Mouse (Mus musculus): ENCODE data around the gene Rabgap1. TPM values are rescaled to one million over a fixed set of nuclear protein-coding genes. Genes with fewer than 3 reads are reported as not detected.

Gene Rabgap1
- polyA plus RNA-seq, 1 experiment from 2014 or later: 22.3 TPM

GRCm38 (mm10) chr2:37566035-37566434 is 123.0 kb downstream of the Rabgap1 start:
- DNase-seq (ENCODE audit: low spot score) (no peak), ATAC-seq (no peak)
- H3K27ac ChIP-seq (ENCODE audit: low read length): no peak overlapping the region
- H3K36me3 ChIP-seq (ENCODE audit: insufficient read depth, low read length): peaks cover 24% of the 10 kb centered on the region; the same call in 1 of the 2 replicates
- H3K9me3 ChIP-seq (ENCODE audit: low read length): no peaks in the 10 kb centered on the region
- no peaks in the 10 kb centered on the region for H3K27me3 ChIP-seq (replicated peaks; ENCODE audit: insufficient read depth, low read length)
- H3K4me1 ChIP-seq (ENCODE audit: insufficient read depth, low read depth, low read length): no peaks in the 10 kb centered on the region
- 44% methylated on average over 1 of the region's 1 CpGs for WGBS
- no peak overlapping the region for H3K4me2 ChIP-seq (replicated peaks; ENCODE audit: low read depth, low read length)
- no peak overlapping the region for H3K4me3 ChIP-seq (ENCODE audit: low read depth, low read length)
- H3K9ac ChIP-seq (replicated peaks; ENCODE audit: low read depth): no peak overlapping the region
- no peak for TF ChIP-seq EP300 (IDR thresholded peaks at IDR 0.05)
- TF ChIP-seq CTCF (IDR thresholded peaks at IDR 0.05): no peak

GRCm38 (mm10) chr2:37569888-37570287 is 126.8 kb downstream of the Rabgap1 start:
- H3K36me3 ChIP-seq (ENCODE audit: insufficient read depth, low read length): no peaks in the 10 kb centered on the region
- ATAC-seq (no peak), DNase-seq (ENCODE audit: low spot score) (no peak)
- no peak overlapping the region for H3K27ac ChIP-seq (ENCODE audit: low read length)
- H3K4me1 ChIP-seq (ENCODE audit: insufficient read depth, low read depth, low read length): no peaks in the 10 kb centered on the region
- TF ChIP-seq EP300 (IDR thresholded peaks at IDR 0.05) (no peak), CTCF (IDR thresholded peaks at IDR 0.05) (no peak)
- H3K9me3 ChIP-seq (ENCODE audit: low read length): no peaks in the 10 kb centered on the region
- H3K9ac ChIP-seq (replicated peaks; ENCODE audit: low read depth): no peak overlapping the region
- 78% methylated on average over 5 of the region's 5 CpGs for WGBS
- H3K4me3 ChIP-seq (ENCODE audit: low read depth, low read length): no peak overlapping the region
- H3K4me2 ChIP-seq (replicated peaks; ENCODE audit: low read depth, low read length): no peak overlapping the region
- H3K27me3 ChIP-seq (replicated peaks; ENCODE audit: insufficient read depth, low read length): no peaks in the 10 kb centered on the region

DNA sequence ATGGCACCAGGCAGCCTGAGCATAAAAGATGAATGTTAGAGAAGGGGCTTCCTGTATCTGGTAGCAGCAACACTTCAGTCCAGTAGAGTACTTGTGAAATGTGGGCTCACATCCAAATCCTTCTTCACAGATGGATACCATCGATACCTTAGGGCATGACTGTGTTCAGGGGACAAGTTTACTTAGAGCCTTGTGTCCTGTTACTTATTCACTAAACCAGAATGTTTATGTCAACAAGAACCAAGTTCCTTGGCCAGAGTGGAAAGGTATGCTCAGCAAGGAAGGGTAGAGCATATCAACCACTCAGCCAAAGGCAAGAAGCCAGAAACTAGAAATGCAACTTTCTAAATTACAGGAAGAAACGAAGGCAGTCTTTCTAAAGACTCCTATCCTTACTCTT is 127.6 kb downstream of the Rabgap1 start:
- Histone ChIP-seq H3K9ac (replicated peaks; ENCODE audit: low read depth) (no peak overlapping the region), H3K4me1 (ENCODE audit: insufficient read depth, low read depth, low read length) (no peaks in the 10 kb centered on the region), H3K27me3 (replicated peaks; ENCODE audit: insufficient read depth, low read length) (no peaks in the 10 kb centered on the region), H3K4me3 (ENCODE audit: low read depth, low read length) (no peak overlapping the region), H3K36me3 (ENCODE audit: insufficient read depth, low read length) (no peaks in the 10 kb centered on the region), H3K4me2 (replicated peaks; ENCODE audit: low read depth, low read length) (no peak overlapping the region), H3K27ac (ENCODE audit: low read length) (no peak overlapping the region), H3K9me3 (ENCODE audit: low read length) (no peaks in the 10 kb centered on the region)
- 44% methylated on average over 2 of the region's 2 CpGs for WGBS
- ATAC-seq (no peak), DNase-seq (ENCODE audit: low spot score) (peak; percentile 25)
- TF ChIP-seq CTCF (IDR thresholded peaks at IDR 0.05) (no peak), EP300 (IDR thresholded peaks at IDR 0.05) (no peak)

DNA sequence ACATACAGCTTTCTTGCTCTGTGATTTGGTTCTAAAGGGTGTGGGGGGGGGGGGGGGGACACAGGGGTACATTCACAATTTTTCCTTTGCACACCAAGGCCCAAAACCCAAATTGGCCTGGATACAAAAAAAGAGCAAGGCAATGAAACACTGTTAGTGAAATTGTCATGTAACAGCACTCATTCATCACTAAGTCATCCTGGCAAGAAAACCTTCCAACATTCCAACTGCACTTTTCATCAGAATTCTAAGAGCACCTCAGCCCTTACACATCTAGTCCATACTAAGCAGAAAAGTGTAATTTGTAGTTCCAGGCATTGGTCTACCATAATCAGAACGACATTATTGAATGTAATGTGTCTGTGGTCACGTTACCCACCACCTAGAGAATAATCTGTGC is 129.1 kb downstream of the Rabgap1 start:
- Histone ChIP-seq H3K4me1 (ENCODE audit: insufficient read depth, low read depth, low read length) (no peaks in the 10 kb centered on the region), H3K4me3 (ENCODE audit: low read depth, low read length) (no peak overlapping the region), H3K9me3 (ENCODE audit: low read length) (no peaks in the 10 kb centered on the region), H3K27ac (ENCODE audit: low read length) (no peak overlapping the region), H3K4me2 (replicated peaks; ENCODE audit: low read depth, low read length) (no peak overlapping the region), H3K36me3 (ENCODE audit: insufficient read depth, low read length) (no peaks in the 10 kb centered on the region), H3K9ac (replicated peaks; ENCODE audit: low read depth) (no peak overlapping the region), H3K27me3 (replicated peaks; ENCODE audit: insufficient read depth, low read length) (no peaks in the 10 kb centered on the region)
- DNase-seq (ENCODE audit: low spot score): no peak
- ATAC-seq: no peak
- no peak for TF ChIP-seq CTCF (IDR thresholded peaks at IDR 0.05)
- TF ChIP-seq EP300 (IDR thresholded peaks at IDR 0.05): no peak
- 95% methylated on average over 2 of the region's 2 CpGs for WGBS

DNA sequence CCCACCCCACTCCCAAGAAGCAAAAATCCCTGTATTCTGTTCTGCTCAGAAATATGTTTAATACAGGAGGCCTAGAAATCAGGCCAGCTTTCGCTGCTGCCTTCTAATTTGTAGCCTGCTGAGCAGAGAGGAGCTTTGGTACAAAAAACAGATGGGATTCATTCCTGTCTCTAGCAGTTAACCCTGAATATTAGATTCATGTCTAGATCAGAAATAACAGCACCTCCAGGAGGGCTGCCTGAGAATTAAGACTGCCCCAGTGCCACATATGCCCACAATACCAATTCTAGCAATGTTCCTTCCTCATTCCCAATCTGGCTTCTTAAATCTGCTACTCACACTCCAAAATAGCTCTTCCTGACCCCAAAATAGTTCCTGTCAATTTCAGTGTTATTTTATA is 133.6 kb downstream of the Rabgap1 start:
- Histone ChIP-seq H3K9ac (replicated peaks; ENCODE audit: low read depth) (no peak overlapping the region), H3K27me3 (replicated peaks; ENCODE audit: insufficient read depth, low read length) (no peaks in the 10 kb centered on the region), H3K4me2 (replicated peaks; ENCODE audit: low read depth, low read length) (no peak overlapping the region), H3K27ac (ENCODE audit: low read length) (no peak overlapping the region), H3K9me3 (ENCODE audit: low read length) (no peaks in the 10 kb centered on the region), H3K4me3 (ENCODE audit: low read depth, low read length) (no peak overlapping the region), H3K36me3 (ENCODE audit: insufficient read depth, low read length) (no peaks in the 10 kb centered on the region), H3K4me1 (ENCODE audit: insufficient read depth, low read depth, low read length) (no peaks in the 10 kb centered on the region)
- TF ChIP-seq EP300 (IDR thresholded peaks at IDR 0.05) (no peak), CTCF (IDR thresholded peaks at IDR 0.05) (no peak)
- DNase-seq (ENCODE audit: low spot score): no peak
- 93% methylated on average over 1 of the region's 1 CpGs for WGBS
- ATAC-seq: no peak

- Histone ChIP-seq H3K9ac (replicated peaks; ENCODE audit: low read depth) (no peak overlapping the region), H3K9me3 (ENCODE audit: low read length) (no peaks in the 10 kb centered on the region), H3K27me3 (replicated peaks; ENCODE audit: insufficient read depth, low read length) (no peaks in the 10 kb centered on the region), H3K4me2 (replicated peaks; ENCODE audit: low read depth, low read length) (no peak overlapping the region), H3K4me1 (ENCODE audit: insufficient read depth, low read depth, low read length) (no peaks in the 10 kb centered on the region), H3K27ac (ENCODE audit: low read length) (no peak overlapping the region), H3K36me3 (ENCODE audit: insufficient read depth, low read length) (no peaks in the 10 kb centered on the region), H3K4me3 (ENCODE audit: low read depth, low read length) (no peak overlapping the region)
- no peak for TF ChIP-seq EP300 (IDR thresholded peaks at IDR 0.05)
- TF ChIP-seq CTCF (IDR thresholded peaks at IDR 0.05): no peak
- DNase-seq (ENCODE audit: low spot score): no peak
- ATAC-seq: no peak
- 81% methylated on average over 2 of the region's 2 CpGs for WGBS
Measured at GRCm38 (mm10) chr2:37578185-37578584, 135.1 kb downstream of the Rabgap1 start.

GRCm38 (mm10) chr2:37587919-37588318 is 144.8 kb downstream of the Rabgap1 start:
- no peaks in the 10 kb centered on the region for H3K9me3 ChIP-seq (ENCODE audit: low read length)
- H3K9ac ChIP-seq (replicated peaks; ENCODE audit: low read depth): no peak overlapping the region
- TF ChIP-seq CTCF (IDR thresholded peaks at IDR 0.05) (no peak), EP300 (IDR thresholded peaks at IDR 0.05) (no peak)
- no peak overlapping the region for H3K4me3 ChIP-seq (ENCODE audit: low read depth, low read length)
- no peak for ATAC-seq
- H3K4me2 ChIP-seq (replicated peaks; ENCODE audit: low read depth, low read length): no peak overlapping the region
- H3K27me3 ChIP-seq (replicated peaks; ENCODE audit: insufficient read depth, low read length): no peaks in the 10 kb centered on the region
- H3K36me3 ChIP-seq (ENCODE audit: insufficient read depth, low read length): no peaks in the 10 kb centered on the region
- no peak overlapping the region for H3K27ac ChIP-seq (ENCODE audit: low read length)
- H3K4me1 ChIP-seq (ENCODE audit: insufficient read depth, low read depth, low read length): no peaks in the 10 kb centered on the region
- no peak for DNase-seq (ENCODE audit: low spot score)

Other genes with a start within 250 kb of the Rabgap1 start
- gene Olfr366, start 231.7 kb upstream of the Rabgap1 start, polyA plus RNA-seq (2015; fragmentation: Nextera tagmentation; extraction: Ambion mirVana): not detected in 2 replicates
- not detected in 2 replicates for gene Olfr368, start 116.8 kb upstream of the Rabgap1 start, polyA plus RNA-seq (2015; fragmentation: Nextera tagmentation; extraction: Ambion mirVana)
- gene Pdcl, start 83.9 kb upstream of the Rabgap1 start, polyA plus RNA-seq (2015; fragmentation: Nextera tagmentation; extraction: Ambion mirVana): 38.1 and 41.8 TPM in 2 replicates
- 7.6 and 9.3 TPM in 2 replicates for gene Rc3h2, start 20.4 kb upstream of the Rabgap1 start, polyA plus RNA-seq (2015; fragmentation: Nextera tagmentation; extraction: Ambion mirVana)
- gene Zbtb26, start 144 bp upstream of the Rabgap1 start, polyA plus RNA-seq (2015; fragmentation: Nextera tagmentation; extraction: Ambion mirVana): 2.2 and 2.6 TPM in 2 replicates
- gene Zbtb6, start 108 bp upstream of the Rabgap1 start, polyA plus RNA-seq (2015; fragmentation: Nextera tagmentation; extraction: Ambion mirVana): 3.1 and 3.5 TPM in 2 replicates
- 0.94 and 1.5 TPM in 2 replicates for gene Gpr21, start 73.1 kb downstream of the Rabgap1 start, polyA plus RNA-seq (2015; fragmentation: Nextera tagmentation; extraction: Ambion mirVana)

All from lung, postnatal 0 days (tissue).